Mouse (Mus musculus): ENCODE results near the gene Erlec1. TPM values are rescaled to one million over a fixed set of nuclear protein-coding genes. Genes with fewer than 3 reads are reported as not detected.

Erlec1 gene
- polyA plus RNA-seq, 1 experiment = not detected

GRCm38 (mm10) chr11:30953469-30954154 lies 523 bp downstream of the Erlec1 start:
- Histone ChIP-seq H3K27ac (ENCODE audit: insufficient read depth, low read depth, low read length) (peak overlapping the region; percentile 35), H3K4me3 (ENCODE audit: insufficient read depth, low read depth, low read length) (peak overlapping the region; percentile 100), H3K4me1 (ENCODE audit: control insufficient read depth, insufficient read depth, low read length) (0 out of 2 replicates have a peak, but pooled peaks cover 2% of the 10 kb centered on the region)
- TF ChIP-seq POLR2A (IDR thresholded peaks at IDR 0.05; ENCODE audit: insufficient read depth, low read depth, low read length) = no peak
- no peak for TF ChIP-seq CTCF (IDR thresholded peaks at IDR 0.05; ENCODE audit: insufficient read depth, low read depth, low read length)
- under 1% methylated on average over 32 of the region's 32 CpGs for WGBS

GRCm38 (mm10) chr11:30952829-30953228 lies 1.3 kb downstream of the Erlec1 start:
- Histone ChIP-seq H3K4me1 (ENCODE audit: control insufficient read depth, insufficient read depth, low read length) (0 out of 2 replicates have a peak, but pooled peaks cover 2% of the 10 kb centered on the region), H3K4me3 (ENCODE audit: insufficient read depth, low read depth, low read length) (no peak overlapping the region), H3K27ac (ENCODE audit: insufficient read depth, low read depth, low read length) (no peak overlapping the region)
- TF ChIP-seq POLR2A (IDR thresholded peaks at IDR 0.05; ENCODE audit: insufficient read depth, low read depth, low read length) (no peak), CTCF (IDR thresholded peaks at IDR 0.05; ENCODE audit: insufficient read depth, low read depth, low read length) (no peak)
- WGBS = 44% methylated on average over 5 of the region's 5 CpGs

- no peak overlapping the region for H3K4me3 ChIP-seq (ENCODE audit: insufficient read depth, low read depth, low read length)
- WGBS = 93% methylated on average over 2 of the region's 2 CpGs
- no peak overlapping the region for H3K27ac ChIP-seq (ENCODE audit: insufficient read depth, low read depth, low read length)
- TF ChIP-seq CTCF (IDR thresholded peaks at IDR 0.05; ENCODE audit: insufficient read depth, low read depth, low read length) (no peak), POLR2A (IDR thresholded peaks at IDR 0.05; ENCODE audit: insufficient read depth, low read depth, low read length) (no peak)
- H3K4me1 ChIP-seq (ENCODE audit: control insufficient read depth, insufficient read depth, low read length) = no peaks in the 10 kb centered on the region
Measured at GRCm38 (mm10) chr11:30943522-30943921, 10.6 kb downstream of the Erlec1 start.

- WGBS = 94% methylated on average over 1 of the region's 1 CpGs
- Histone ChIP-seq H3K27ac (ENCODE audit: insufficient read depth, low read depth, low read length) (no peak overlapping the region), H3K4me3 (ENCODE audit: insufficient read depth, low read depth, low read length) (no peak overlapping the region), H3K4me1 (ENCODE audit: control insufficient read depth, insufficient read depth, low read length) (no peaks in the 10 kb centered on the region)
- TF ChIP-seq CTCF (IDR thresholded peaks at IDR 0.05; ENCODE audit: insufficient read depth, low read depth, low read length) = no peak
- TF ChIP-seq POLR2A (IDR thresholded peaks at IDR 0.05; ENCODE audit: insufficient read depth, low read depth, low read length) = no peak
Measured at GRCm38 (mm10) chr11:30928498-30928897, 25.6 kb downstream of the Erlec1 start.

- Histone ChIP-seq H3K27ac (ENCODE audit: insufficient read depth, low read depth, low read length) (no peak overlapping the region), H3K4me1 (ENCODE audit: control insufficient read depth, insufficient read depth, low read length) (no peaks in the 10 kb centered on the region), H3K4me3 (ENCODE audit: insufficient read depth, low read depth, low read length) (no peak overlapping the region)
- TF ChIP-seq POLR2A (IDR thresholded peaks at IDR 0.05; ENCODE audit: insufficient read depth, low read depth, low read length) = no peak
- TF ChIP-seq CTCF (IDR thresholded peaks at IDR 0.05; ENCODE audit: insufficient read depth, low read depth, low read length) = no peak
Measured at GRCm38 (mm10) chr11:30928079-30928478, 26.1 kb downstream of the Erlec1 start.

GRCm38 (mm10) chr11:30923283-30923682 lies 30.9 kb downstream of the Erlec1 start:
- no peaks in the 10 kb centered on the region for H3K4me1 ChIP-seq (ENCODE audit: control insufficient read depth, insufficient read depth, low read length)
- 97% methylated on average over 3 of the region's 3 CpGs for WGBS
- TF ChIP-seq POLR2A (IDR thresholded peaks at IDR 0.05; ENCODE audit: insufficient read depth, low read depth, low read length) = no peak
- no peak for TF ChIP-seq CTCF (IDR thresholded peaks at IDR 0.05; ENCODE audit: insufficient read depth, low read depth, low read length)
- no peak overlapping the region for H3K27ac ChIP-seq (ENCODE audit: insufficient read depth, low read depth, low read length)
- H3K4me3 ChIP-seq (ENCODE audit: insufficient read depth, low read depth, low read length) = no peak overlapping the region

DNA sequence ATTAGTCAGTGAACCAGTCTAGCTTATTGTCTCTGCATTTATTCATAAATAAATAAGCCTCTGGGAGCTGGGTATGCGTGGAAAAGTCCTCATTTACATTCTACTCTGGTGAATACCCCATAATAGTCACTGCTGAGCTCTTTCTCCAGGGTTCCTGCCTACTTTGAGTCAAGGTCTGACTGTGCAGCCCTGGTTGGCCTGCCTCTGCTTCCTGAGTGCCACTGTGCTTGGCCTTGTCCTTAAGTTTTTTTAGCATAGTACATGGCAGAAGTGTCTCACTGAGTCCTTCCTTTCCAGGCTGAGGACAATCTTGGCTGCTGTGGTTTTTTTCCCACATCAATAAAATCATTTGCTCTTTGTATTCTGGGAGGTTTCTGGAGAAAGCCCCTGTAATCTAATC lies 33.5 kb downstream of the Erlec1 start:
- no peak overlapping the region for H3K4me3 ChIP-seq (ENCODE audit: insufficient read depth, low read depth, low read length)
- WGBS = 67% methylated on average over 1 of the region's 1 CpGs
- H3K27ac ChIP-seq (ENCODE audit: insufficient read depth, low read depth, low read length) = no peak overlapping the region
- no peak for TF ChIP-seq POLR2A (IDR thresholded peaks at IDR 0.05; ENCODE audit: insufficient read depth, low read depth, low read length)
- TF ChIP-seq CTCF (IDR thresholded peaks at IDR 0.05; ENCODE audit: insufficient read depth, low read depth, low read length) = no peak
- H3K4me1 ChIP-seq (ENCODE audit: control insufficient read depth, insufficient read depth, low read length) = no peaks in the 10 kb centered on the region

DNA sequence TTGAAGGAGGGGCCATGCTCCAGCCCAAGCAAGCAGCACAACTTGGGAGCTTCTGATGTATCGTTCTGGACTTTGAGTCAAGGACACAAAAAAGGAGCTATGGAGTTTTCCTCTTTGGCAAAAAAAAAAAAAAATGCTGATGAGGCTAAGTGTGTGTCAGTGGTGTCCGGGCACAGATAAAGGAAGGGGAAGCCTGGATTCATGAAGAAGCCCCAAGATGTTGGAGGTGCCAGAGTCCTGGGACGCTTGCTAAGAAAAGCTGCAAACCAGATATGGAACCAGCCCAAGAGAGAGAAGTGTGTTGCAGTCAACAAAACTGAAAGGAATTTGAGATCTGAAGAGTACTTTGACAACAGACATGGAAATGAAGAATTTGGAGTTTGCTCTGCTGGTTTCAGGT lies 41.8 kb downstream of the Erlec1 start:
- WGBS = 85% methylated on average over 3 of the region's 3 CpGs
- TF ChIP-seq POLR2A (IDR thresholded peaks at IDR 0.05; ENCODE audit: insufficient read depth, low read depth, low read length) = no peak
- TF ChIP-seq CTCF (IDR thresholded peaks at IDR 0.05; ENCODE audit: insufficient read depth, low read depth, low read length) = no peak
- Histone ChIP-seq H3K27ac (ENCODE audit: insufficient read depth, low read depth, low read length) (no peak overlapping the region), H3K4me1 (ENCODE audit: control insufficient read depth, insufficient read depth, low read length) (no peaks in the 10 kb centered on the region), H3K4me3 (ENCODE audit: insufficient read depth, low read depth, low read length) (no peak overlapping the region)

DNA sequence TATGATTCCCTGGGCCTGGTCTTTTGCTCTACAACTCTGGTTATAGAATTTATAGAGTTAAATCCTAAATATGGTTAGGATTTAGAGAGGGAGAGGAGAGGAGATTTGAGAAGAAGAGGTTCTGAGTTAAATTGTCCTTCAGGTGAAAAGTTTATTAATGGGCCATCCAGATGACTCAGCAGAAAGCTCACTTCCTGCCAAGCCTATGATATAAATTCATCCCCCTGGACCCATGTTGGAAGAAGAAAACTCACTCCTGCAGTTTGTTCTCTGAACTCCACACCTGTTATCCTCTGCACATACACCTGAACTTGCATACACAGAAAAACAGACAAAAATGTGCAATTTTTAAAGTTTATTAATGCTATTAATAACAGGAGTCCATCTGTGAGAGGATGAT lies 54.8 kb downstream of the Erlec1 start:
- Histone ChIP-seq H3K27ac (ENCODE audit: insufficient read depth, low read depth, low read length) (no peak overlapping the region), H3K4me3 (ENCODE audit: insufficient read depth, low read depth, low read length) (no peak overlapping the region), H3K4me1 (ENCODE audit: control insufficient read depth, insufficient read depth, low read length) (no peaks in the 10 kb centered on the region)
- no peak for TF ChIP-seq POLR2A (IDR thresholded peaks at IDR 0.05; ENCODE audit: insufficient read depth, low read depth, low read length)
- no peak for TF ChIP-seq CTCF (IDR thresholded peaks at IDR 0.05; ENCODE audit: insufficient read depth, low read depth, low read length)

Measured in olfactory bulb, adult 2 months (tissue).